Mouse (Mus musculus) cerebellum, adult 2 months (tissue): Measurements from ENCODE around the gene Castor2. TPM values are rescaled to one million over a fixed set of nuclear protein-coding genes. Genes with fewer than 3 reads are reported as not detected.
A peak's percentile ranks its signal among the peaks of the same experiment; 100 is the strongest.

Experiments used
- DNase-seq, 2 experiments: peaks; one replicate each; pipeline ENCODE4 v3.0.0; 2021
- H3K27ac ChIP-seq: fragments of 200-500 bp; 2 replicates; pipeline ENCODE4 v1.5.1; 2012; ENCODE audit warnings: low read length, control low read depth, inconsistent platforms; ENCODE audit not compliant: insufficient read depth
- H3K27me3 ChIP-seq: fragments of 200-500 bp; 2 replicates; pipeline ENCODE4 v1.6.1; 2012; ENCODE audit warnings: inconsistent platforms, mild to moderate bottlenecking, low read length, moderate library complexity; ENCODE audit not compliant: control insufficient read depth, insufficient read depth
- H3K4me1 ChIP-seq: fragments of 200-500 bp; 2 replicates; pipeline ENCODE4 v1.6.1; 2011; ENCODE audit warnings: low read length; ENCODE audit not compliant: control insufficient read depth, insufficient read depth
- H3K4me3 ChIP-seq: fragments of 200-500 bp; replicated peaks from 2 replicates; pipeline ENCODE3; 2011; ENCODE audit warnings: mild to moderate bottlenecking, low read depth, low read length, control low read depth; ENCODE audit not compliant: insufficient read depth
- CTCF ChIP-seq: fragments of 200-500 bp; IDR thresholded peaks from 2 replicates; pipeline ENCODE4 v1.5.1; 2011; ENCODE audit warnings: low read depth, mild to moderate bottlenecking, control low read depth, low read length, moderate library complexity, borderline replicate concordance; ENCODE audit not compliant: insufficient read depth
- POLR2A ChIP-seq: fragments of 200-500 bp; IDR thresholded peaks from 2 replicates; pipeline ENCODE4 v1.6.1; 2011; ENCODE audit warnings: low read length, control low read depth, borderline replicate concordance; ENCODE audit not compliant: insufficient read depth
- WGBS: fragments of 180-500 bp; shearing (Covaris S2); methylation state at CpG from one replicate; pipeline ENCODE4 v1.1.7; 2018; 5-methylcytosine and 5-hydroxymethylcytosine counted together
- polyA plus RNA-seq: library from polyadenylated mRNA; depleted of rRNA; stranded (reverse); fragments of >200 nt; gene quantifications from 2 replicates; pipeline ENCODE4 v1.2.3, GENCODE M21; 2012; rRNA removed

The Castor2 gene
- polyA plus RNA-seq, 1 experiment, result 34.5 TPM

DNA sequence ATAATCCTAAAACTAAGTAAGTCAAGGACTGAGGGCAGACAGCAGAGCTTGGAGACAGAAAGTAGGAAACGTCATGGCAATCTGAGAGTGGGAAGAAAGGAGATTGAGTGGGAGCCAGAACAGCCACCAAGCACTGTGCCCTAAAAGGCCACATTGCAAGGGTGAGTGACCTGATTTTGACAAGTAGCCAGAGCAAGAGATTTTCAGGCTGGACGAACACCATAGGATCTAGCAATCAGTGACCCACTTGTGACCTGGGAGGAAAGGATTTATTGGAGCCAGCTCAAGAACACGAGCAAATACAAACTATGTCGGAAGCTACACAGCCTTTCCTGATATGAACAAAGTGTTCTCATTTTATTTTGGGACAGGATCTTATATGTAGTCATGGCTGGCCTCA lies 83.2 kb downstream of the Castor2 start:
- no peaks in the 10 kb centered on the region for H3K27me3 ChIP-seq
- no peak overlapping the region for H3K4me3 ChIP-seq
- peaks cover 11% of the 10 kb centered on the region; the same call in 1 of the 2 replicates for H3K4me1 ChIP-seq
- no peak for TF ChIP-seq POLR2A
- TF ChIP-seq CTCF, result no peak
- H3K27ac ChIP-seq, result 0 out of 2 replicates have a peak overlapping the region, but pooled peaks have one; percentile 16
- DNase-seq, result peak in 1 of 2 experiments; percentile 22
- 27% methylated on average over 4 of the region's 4 CpGs for WGBS

DNA sequence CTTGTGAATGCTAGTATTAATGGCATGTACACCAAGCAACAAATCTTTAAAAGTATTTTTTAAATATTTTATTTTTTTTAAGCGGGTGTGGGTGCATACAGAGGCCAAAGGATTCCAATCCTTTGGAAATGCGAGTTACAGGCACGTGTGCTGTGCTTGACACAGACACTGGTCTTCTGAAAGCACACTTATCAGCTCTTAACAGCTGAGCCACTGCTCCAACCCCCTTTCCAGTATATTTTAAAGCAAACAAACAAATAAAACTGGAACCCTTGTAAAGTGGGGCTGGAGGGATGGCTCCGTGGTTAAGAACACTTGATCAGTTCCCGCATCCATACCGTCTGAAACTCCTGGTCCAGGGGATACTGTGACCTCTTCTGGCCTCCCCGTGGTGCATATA lies 83.7 kb downstream of the Castor2 start:
- TF ChIP-seq POLR2A (no peak), CTCF (no peak)
- Histone ChIP-seq H3K4me1 (peaks cover 11% of the 10 kb centered on the region; the same call in 1 of the 2 replicates), H3K27me3 (no peaks in the 10 kb centered on the region), H3K27ac (peak overlapping the region; percentile 80; the same call in 1 of the 2 replicates), H3K4me3 (peak overlapping the region; percentile 69)
- 44% methylated on average over 7 of the region's 7 CpGs for WGBS
- no peak for DNase-seq

GRCm38 (mm10) chr5:134183880-134184808 lies 84.6 kb downstream of the Castor2 start, which contains the start of gene Gtf2ird2:
TSS of gene Gtf2ird2 (plus strand) at chr5:134184019.
- peak; percentile 99 for DNase-seq
- Histone ChIP-seq H3K27ac (peak within 1 kb of the TSS; percentile 80), H3K4me3 (peak within 1 kb of the TSS; percentile 73), H3K27me3 (no peaks in the 10 kb centered on the region), H3K4me1 (peaks cover 11% of the 10 kb centered on the region; the same call in 1 of the 2 replicates)
- no peak for TF ChIP-seq CTCF
- peak; percentile 63; the same call in 1 of the 2 replicates for TF ChIP-seq POLR2A
- WGBS, result under 1% methylated on average over 92 of the region's 92 CpGs

DNA sequence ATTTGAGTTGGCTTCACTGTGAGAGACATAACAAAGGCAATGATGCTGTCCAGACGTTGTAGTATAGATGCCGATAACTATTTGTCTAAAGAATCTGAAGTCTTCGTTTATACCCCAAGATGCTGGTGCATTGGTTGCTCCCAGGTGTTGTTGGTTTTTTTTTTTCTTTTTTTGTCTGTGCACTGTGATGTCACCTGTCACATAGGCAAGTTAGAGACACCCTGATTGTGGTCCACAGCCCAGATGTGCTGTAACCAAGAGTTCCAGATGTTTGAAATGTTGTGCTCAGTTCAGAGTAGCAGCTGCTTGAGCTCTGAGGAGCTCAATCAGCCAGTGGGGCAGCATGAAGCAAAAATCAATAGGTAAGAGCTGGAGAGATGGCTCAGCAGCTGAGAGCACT lies 86.5 kb downstream of the Castor2 start:
- peaks cover 11% of the 10 kb centered on the region; the same call in 1 of the 2 replicates for H3K4me1 ChIP-seq
- H3K27ac ChIP-seq, result no peak overlapping the region
- 90% methylated on average over 3 of the region's 3 CpGs for WGBS
- no peak overlapping the region for H3K4me3 ChIP-seq
- H3K27me3 ChIP-seq, result no peaks in the 10 kb centered on the region
- no peak for DNase-seq
- TF ChIP-seq POLR2A, result no peak
- no peak for TF ChIP-seq CTCF

DNA sequence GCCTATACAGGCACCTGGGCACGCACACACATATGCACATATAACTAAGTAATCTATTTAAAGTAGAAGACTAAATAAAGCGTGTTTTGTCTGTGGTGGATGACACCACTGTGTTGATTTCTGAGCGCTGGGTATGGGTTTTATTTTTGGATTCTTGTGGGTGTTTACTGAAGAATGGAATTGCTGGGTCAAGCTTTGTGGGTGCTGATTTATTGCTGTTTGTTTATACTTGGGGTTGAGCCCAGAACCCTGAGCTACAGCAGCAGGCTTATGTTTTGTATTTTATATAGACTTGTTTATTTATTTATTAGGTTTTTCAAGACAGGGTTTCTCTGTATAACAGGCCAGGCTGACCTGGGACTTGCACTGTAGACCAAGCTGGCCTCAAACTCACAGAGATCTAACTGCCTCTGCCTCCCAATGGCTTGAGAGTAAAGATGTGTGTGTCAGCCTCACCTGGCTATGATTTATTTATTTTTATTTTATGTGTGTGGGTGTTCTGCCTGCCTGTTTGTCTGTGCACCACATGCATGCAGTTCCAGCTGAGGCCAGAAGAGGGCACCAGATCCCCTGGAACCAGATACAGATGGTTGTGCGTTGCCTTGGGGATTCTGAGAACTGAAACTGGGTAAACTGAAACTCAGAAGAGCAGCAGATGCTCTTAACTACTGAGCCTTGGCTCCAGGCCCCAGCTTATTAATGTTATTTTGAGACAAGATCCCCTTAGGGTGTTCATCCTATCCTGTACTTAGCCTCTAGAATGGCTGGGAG lies 87.6 kb downstream of the Castor2 start:
- peak; percentile 80 for TF ChIP-seq CTCF
- TF ChIP-seq POLR2A, result no peak
- Histone ChIP-seq H3K4me3 (no peak overlapping the region), H3K27ac (no peak overlapping the region), H3K27me3 (no peaks in the 10 kb centered on the region), H3K4me1 (peaks cover 11% of the 10 kb centered on the region; the same call in 1 of the 2 replicates)
- peak; percentile 24 to 49 for DNase-seq
- WGBS, result 69% methylated on average over 4 of the region's 4 CpGs

- no peak for DNase-seq
- WGBS, result 85% methylated on average over 7 of the region's 7 CpGs
- Histone ChIP-seq H3K4me1 (peaks cover under 1% of the 10 kb centered on the region; the same call in 1 of the 2 replicates), H3K4me3 (no peak overlapping the region), H3K27me3 (no peaks in the 10 kb centered on the region), H3K27ac (no peak overlapping the region)
- TF ChIP-seq POLR2A, result no peak
- TF ChIP-seq CTCF, result no peak
These were observed 89.1 kb downstream of the Castor2 start for GRCm38 (mm10) chr5:134188571-134188970.

GRCm38 (mm10) chr5:134193664-134194063 lies 94.2 kb downstream of the Castor2 start:
- H3K27me3 ChIP-seq, result no peaks in the 10 kb centered on the region
- WGBS, result 92% methylated on average over 8 of the region's 8 CpGs
- no peak overlapping the region for H3K27ac ChIP-seq
- TF ChIP-seq POLR2A (no peak), CTCF (no peak)
- H3K4me1 ChIP-seq, result no peaks in the 10 kb centered on the region
- DNase-seq, result no peak
- no peak overlapping the region for H3K4me3 ChIP-seq

Other genes starting within 250 kb of the Castor2 start
- 15.7 and 16.5 TPM in 2 replicates for gene Rcc1l, start 77.1 kb downstream of the Castor2 start, polyA plus RNA-seq
- gene Gtf2ird2, start 84.3 kb downstream of the Castor2 start, polyA plus RNA-seq, result 17.6 and 18.4 TPM in 2 replicates
- 2.5 and 3.0 TPM in 2 replicates for gene Ncf1, start 129.9 kb downstream of the Castor2 start, polyA plus RNA-seq
- 154 and 157 TPM in 2 replicates for gene Gtf2i, start 215.0 kb downstream of the Castor2 start, polyA plus RNA-seq